Mouse (Mus musculus) forebrain, embryonic 15.5 days (tissue): ENCODE results near the gene Ccdc124. TPM values are rescaled to one million over a fixed set of nuclear protein-coding genes. Genes with fewer than 3 reads are reported as not detected.
"Not testable (repeated sequence)": the region's sequence is repeated elsewhere in the genome, so short reads cannot be mapped to it uniquely, and the experiment has no call there.

Source experiments
- ATAC-seq: fragments of 200-750 bp; cut with Nextera tagmentation; replicated peaks from 2 replicates; pipeline ENCODE4 v1.8.0; 2017; ENCODE audit warnings: mild to moderate bottlenecking, moderate TSS enrichment, moderate library complexity
- H3K27ac ChIP-seq: fragments of 300-500 bp; sonication (generic); replicated peaks from 2 replicates; pipeline ENCODE4 v1.5.1; 2015; ENCODE audit warnings: mild to moderate bottlenecking, inconsistent platforms
- H3K27me3 ChIP-seq: fragments of 300-500 bp; sonication (generic); 2 replicates; pipeline ENCODE4 v1.6.1; 2015; ENCODE audit warnings: inconsistent platforms
- H3K36me3 ChIP-seq: fragments of 300-500 bp; sonication (generic); 2 replicates; pipeline ENCODE4 v1.6.1; 2015; ENCODE audit warnings: mild to moderate bottlenecking, inconsistent platforms
- H3K4me1 ChIP-seq: fragments of 300-500 bp; sonication (generic); 2 replicates; pipeline ENCODE4 v1.6.1; 2015; ENCODE audit warnings: inconsistent platforms
- H3K4me2 ChIP-seq: fragments of 300-500 bp; sonication (generic); replicated peaks from 2 replicates; pipeline ENCODE4 v1.6.1; 2015; ENCODE audit warnings: mild to moderate bottlenecking, inconsistent platforms
- H3K4me3 ChIP-seq: fragments of 300-500 bp; sonication (generic); 2 replicates; pipeline ENCODE4 v1.5.1; 2015; ENCODE audit warnings: mild to moderate bottlenecking, inconsistent platforms
- H3K9ac ChIP-seq: fragments of 300-500 bp; sonication (generic); replicated peaks from 2 replicates; pipeline ENCODE4 v1.6.1; 2015; ENCODE audit warnings: mild to moderate bottlenecking, inconsistent platforms
- H3K9me3 ChIP-seq: fragments of 300-500 bp; sonication (generic); 2 replicates; pipeline ENCODE4 v1.6.1; 2016; ENCODE audit warnings: inconsistent platforms
- WGBS: fragments of 180-500 bp; shearing (Covaris S2); methylation state at CpG from one replicate; pipeline ENCODE4 v1.1.7; 2015; ENCODE audit warnings: mixed read lengths; 5-methylcytosine and 5-hydroxymethylcytosine counted together
- polyA plus RNA-seq: library from polyadenylated mRNA; unstranded; fragments of >200 nt; fragmentation: Nextera tagmentation; extraction: Ambion mirVana; gene quantifications from 2 replicates; pipeline ENCODE4 v1.2.1, GENCODE M21; 2015

Gene Ccdc124
- polyA plus RNA-seq, 1 experiment from 2014 or later, result 160 TPM

DNA sequence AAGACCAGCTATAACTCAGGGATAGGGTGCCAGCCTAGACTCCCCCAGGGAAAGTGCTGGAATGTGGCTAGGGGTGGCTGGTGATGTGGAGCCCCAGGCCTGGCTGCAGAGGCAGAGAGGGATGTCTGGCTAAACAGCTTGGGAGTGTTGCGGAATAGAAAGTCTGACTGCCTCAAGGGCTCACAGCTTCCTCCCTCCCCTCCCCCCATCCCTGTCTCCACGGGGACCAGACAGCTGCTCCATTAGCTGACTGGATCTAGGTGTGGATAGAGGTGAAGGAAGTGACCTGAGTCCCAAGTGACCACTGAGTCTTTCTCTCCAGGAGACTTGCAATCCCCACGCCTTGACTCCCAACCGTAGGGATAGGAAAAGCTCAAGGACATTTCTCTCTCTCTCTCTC lies 29.4 kb upstream of the Ccdc124 start:
- no peak overlapping the region for H3K4me2 ChIP-seq
- WGBS, result 51% methylated on average over 4 of the region's 4 CpGs
- H3K9ac ChIP-seq, result no peak overlapping the region
- no peak overlapping the region for H3K27ac ChIP-seq
- H3K36me3 ChIP-seq, result no peaks in the 10 kb centered on the region
- H3K4me1 ChIP-seq, result peaks cover 25% of the 10 kb centered on the region
- no peaks in the 10 kb centered on the region for H3K9me3 ChIP-seq
- no peak overlapping the region for H3K4me3 ChIP-seq
- peaks cover 7% of the 10 kb centered on the region; the same call in 1 of the 2 replicates for H3K27me3 ChIP-seq
- ATAC-seq, result no peak

DNA sequence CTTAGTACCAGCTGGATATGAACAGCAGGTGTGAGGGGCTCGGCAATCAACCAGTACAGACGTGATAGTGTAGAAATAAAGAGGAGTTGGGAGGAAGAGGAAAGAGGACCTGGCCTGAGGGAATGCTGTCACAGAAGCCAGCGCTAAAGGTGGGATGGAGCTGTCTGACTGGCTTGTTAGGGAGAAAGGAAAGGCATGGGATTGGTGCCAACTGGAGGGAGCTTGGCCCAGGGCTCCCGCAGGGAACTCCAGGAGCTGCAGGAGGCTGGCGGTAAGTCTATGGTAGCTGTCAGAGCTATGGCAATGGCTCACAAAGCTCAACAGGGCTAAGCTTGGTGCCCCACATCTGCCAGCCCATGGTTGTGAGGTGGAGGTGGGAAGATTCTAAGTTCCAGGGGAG lies 28.5 kb upstream of the Ccdc124 start:
- ATAC-seq, result no peak

DNA sequence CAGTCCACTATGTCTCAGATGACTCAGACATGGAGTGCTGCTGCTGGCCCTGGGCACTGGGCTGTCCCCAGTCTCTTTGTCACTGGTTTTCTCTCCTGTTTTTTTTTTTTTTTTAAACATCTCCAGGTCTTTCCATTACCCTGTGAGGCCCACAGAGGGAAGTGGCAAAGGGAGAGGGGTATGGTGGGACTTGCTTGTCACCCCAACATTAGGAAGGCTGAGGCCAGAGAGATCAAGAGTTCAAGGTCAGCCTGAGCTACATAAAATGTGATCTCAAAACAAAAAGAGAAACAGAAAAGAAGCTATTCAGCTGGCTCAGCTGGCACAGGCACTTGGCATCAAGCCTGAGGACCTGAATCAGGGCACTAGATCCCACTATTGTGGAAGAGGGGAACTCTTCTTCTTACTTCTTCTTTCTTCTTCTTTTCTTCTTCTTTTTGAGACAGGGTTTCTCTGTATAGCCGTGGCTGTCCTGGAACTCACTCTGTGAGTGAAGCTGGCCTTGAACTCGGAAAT lies 27.2 kb upstream of the Ccdc124 start:
- Histone ChIP-seq H3K9ac (no peak overlapping the region), H3K4me3 (no peak overlapping the region), H3K27me3 (peaks cover 7% of the 10 kb centered on the region; the same call in 1 of the 2 replicates), H3K36me3 (no peaks in the 10 kb centered on the region), H3K27ac (no peak overlapping the region), H3K9me3 (no peaks in the 10 kb centered on the region), H3K4me2 (no peak overlapping the region), H3K4me1 (peaks cover 18% of the 10 kb centered on the region)
- ATAC-seq, result no peak
- WGBS, result 62% methylated on average over 2 of the region's 2 CpGs

More for the DNA sequence above, 28.5 kb upstream of the Ccdc124 start:
- Histone ChIP-seq H3K36me3 (no peaks in the 10 kb centered on the region), H3K27ac (no peak overlapping the region), H3K9me3 (no peaks in the 10 kb centered on the region), H3K9ac (no peak overlapping the region), H3K4me2 (no peak overlapping the region), H3K4me1 (peaks cover 20% of the 10 kb centered on the region), H3K27me3 (peaks cover 7% of the 10 kb centered on the region; the same call in 1 of the 2 replicates), H3K4me3 (no peak overlapping the region)
- 26% methylated on average over 5 of the region's 5 CpGs for WGBS

DNA sequence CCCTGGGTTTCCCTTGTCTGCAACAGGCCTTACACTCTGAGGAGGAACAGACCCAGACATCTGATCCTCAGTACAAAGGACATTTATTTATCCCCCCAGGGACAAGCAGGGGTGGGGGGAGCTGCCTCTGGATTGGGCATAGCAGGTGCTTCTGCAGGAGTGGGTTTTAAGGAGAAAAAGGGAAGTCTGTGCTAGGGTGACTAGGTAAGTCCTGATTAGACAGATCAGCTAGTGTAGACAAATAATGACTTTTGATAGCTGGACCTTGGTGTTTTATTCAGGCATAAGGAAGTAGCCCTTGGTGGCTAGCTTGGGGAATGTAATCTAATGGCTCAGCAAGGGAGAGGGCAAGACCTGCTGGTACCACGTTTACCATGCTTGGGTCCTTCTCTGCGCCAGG lies 25.5 kb upstream of the Ccdc124 start:
- ATAC-seq, result no peak
- Histone ChIP-seq H3K4me3 (no peak overlapping the region), H3K27me3 (peaks cover 14% of the 10 kb centered on the region; the same call in 1 of the 2 replicates), H3K9ac (no peak overlapping the region), H3K4me2 (no peak overlapping the region), H3K9me3 (no peaks in the 10 kb centered on the region), H3K27ac (no peak overlapping the region), H3K4me1 (peaks cover 17% of the 10 kb centered on the region), H3K36me3 (peaks cover 17% of the 10 kb centered on the region)
- 92% methylated on average over 2 of the region's 2 CpGs for WGBS

DNA sequence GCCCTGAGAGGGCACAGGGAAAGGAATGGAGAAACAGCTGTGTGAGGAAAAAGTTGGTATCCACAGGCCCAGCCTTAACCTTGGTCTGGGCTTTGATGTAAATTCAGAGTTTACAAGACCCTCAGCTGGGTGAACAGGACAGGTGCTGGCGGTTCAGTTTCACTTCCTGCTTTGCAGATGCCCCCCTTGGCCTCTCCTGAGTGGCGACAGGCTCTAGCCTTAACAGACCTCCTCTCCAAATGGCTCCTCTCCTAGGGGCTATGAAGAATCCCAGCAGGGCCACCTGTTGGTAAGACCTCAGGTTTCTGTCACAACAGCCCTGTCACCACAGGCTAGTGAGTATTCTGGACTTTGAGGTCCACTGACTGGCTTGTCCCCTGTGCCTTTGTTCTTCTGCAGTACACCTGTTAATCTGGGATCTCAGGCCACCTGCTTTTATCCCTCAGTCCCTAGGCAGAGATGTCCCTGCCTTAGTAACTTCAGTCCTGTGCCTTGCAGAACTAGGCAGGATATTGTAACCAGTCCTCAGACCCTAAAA lies 25.0 kb upstream of the Ccdc124 start:
- Histone ChIP-seq H3K27me3 (peaks cover 16% of the 10 kb centered on the region; the same call in 1 of the 2 replicates), H3K4me2 (no peak overlapping the region; the same call in 1 of the 2 replicates), H3K4me1 (peaks cover 17% of the 10 kb centered on the region), H3K4me3 (no peak overlapping the region), H3K9me3 (no peaks in the 10 kb centered on the region), H3K9ac (peak overlapping the region; percentile 47; the same call in 1 of the 2 replicates), H3K27ac (peak overlapping the region; percentile 62; the same call in 1 of the 2 replicates), H3K36me3 (peaks cover 22% of the 10 kb centered on the region)
- no peak for ATAC-seq
- WGBS, result 62% methylated on average over 2 of the region's 2 CpGs

DNA sequence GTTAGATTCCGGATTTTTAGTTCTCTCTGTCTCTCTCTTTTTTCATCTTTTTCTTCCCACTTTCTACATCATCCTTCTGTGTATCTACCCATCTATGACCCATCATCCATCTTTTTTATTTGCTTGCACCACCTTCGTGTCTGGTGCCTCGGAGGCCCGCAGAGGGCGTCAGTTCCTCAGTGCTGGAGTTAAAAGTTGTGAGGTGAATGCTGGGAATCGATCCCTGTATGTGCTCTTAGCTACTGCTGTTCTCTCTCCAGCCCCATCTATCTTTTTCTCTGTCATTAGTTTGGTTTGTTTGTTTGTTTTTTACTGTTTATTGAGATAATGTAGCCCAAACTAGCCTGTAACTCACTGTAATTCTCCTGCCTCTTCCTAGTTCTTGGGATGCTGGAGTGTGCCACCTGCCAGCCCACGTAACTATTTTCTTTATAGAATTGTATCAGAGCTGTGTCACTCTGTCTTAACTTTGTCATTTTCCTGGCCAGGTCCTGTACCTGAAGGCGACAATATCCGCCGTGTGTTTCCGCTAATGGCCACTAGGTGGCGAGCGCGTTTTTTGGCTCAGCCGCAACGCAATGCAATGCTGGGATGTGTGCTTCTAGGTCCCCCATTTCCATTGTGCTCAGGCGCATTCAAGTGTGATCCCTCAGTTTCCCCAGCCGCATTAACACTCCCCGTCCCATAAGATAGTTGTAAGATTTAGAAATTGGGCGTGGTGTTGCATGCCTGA lies 24.1 kb upstream of the Ccdc124 start:
- H3K4me3 ChIP-seq, result peak overlapping the region; percentile 64
- no peaks in the 10 kb centered on the region for H3K9me3 ChIP-seq
- H3K27me3 ChIP-seq, result peaks cover 19% of the 10 kb centered on the region
- H3K4me2 ChIP-seq, result peak overlapping the region; percentile 72
- WGBS, result under 1% methylated on average over 20 of the region's 20 CpGs
- H3K27ac ChIP-seq, result peak overlapping the region; percentile 62
- peak; percentile 59 for ATAC-seq
- H3K9ac ChIP-seq, result peak overlapping the region; percentile 47
- H3K36me3 ChIP-seq, result peaks cover 30% of the 10 kb centered on the region
- peaks cover 17% of the 10 kb centered on the region for H3K4me1 ChIP-seq

DNA sequence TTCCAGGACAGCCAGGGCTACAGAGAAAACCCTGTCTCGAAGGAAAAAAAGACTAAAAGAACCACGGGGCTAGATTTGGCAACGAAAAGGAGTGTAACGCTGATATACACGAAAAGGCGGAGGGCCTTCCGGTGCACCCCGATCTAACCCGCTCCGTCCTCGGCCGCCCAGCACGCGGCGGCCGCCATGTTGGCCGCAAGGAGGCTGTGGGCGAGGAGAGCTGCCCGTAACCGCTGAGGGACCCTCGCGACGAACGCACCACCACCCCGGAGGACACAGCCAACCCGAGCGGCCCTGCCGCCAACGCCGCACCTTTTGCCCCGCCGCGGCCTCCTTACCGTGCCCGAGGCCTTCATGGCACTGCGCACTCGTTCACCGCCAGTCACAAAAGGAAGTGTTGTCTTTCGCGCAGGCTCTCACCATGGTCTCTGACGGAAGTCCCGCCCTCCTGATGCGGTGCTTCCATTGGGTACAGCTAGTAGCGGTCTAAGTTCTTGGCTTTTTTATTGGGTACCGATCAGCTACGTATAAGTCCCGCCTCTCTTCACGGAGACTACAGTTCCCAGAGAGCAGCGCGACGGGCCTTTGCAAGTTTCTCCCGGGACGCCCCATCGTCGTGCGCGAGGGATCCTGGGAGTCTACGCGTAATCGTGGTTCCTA lies 23.4 kb upstream of the Ccdc124 start, which contains the start of gene Rpl18a:
Gene Rpl18a, minus strand, starts transcription at position 392 of the 660 bp plus-strand sequence.
- Histone ChIP-seq H3K4me1 (peaks cover 23% of the 10 kb centered on the region), H3K27me3 (peaks cover 25% of the 10 kb centered on the region), H3K9ac (peak within 1 kb of the TSS; percentile 85), H3K4me3 (peak within 1 kb of the TSS; percentile 64), H3K36me3 (peaks cover 30% of the 10 kb centered on the region), H3K27ac (peak within 1 kb of the TSS; percentile 75), H3K4me2 (peak within 1 kb of the TSS; percentile 73), H3K9me3 (no peaks in the 10 kb centered on the region)
- ATAC-seq, result peak; percentile 99
- under 1% methylated on average over 60 of the region's 60 CpGs for WGBS

DNA sequence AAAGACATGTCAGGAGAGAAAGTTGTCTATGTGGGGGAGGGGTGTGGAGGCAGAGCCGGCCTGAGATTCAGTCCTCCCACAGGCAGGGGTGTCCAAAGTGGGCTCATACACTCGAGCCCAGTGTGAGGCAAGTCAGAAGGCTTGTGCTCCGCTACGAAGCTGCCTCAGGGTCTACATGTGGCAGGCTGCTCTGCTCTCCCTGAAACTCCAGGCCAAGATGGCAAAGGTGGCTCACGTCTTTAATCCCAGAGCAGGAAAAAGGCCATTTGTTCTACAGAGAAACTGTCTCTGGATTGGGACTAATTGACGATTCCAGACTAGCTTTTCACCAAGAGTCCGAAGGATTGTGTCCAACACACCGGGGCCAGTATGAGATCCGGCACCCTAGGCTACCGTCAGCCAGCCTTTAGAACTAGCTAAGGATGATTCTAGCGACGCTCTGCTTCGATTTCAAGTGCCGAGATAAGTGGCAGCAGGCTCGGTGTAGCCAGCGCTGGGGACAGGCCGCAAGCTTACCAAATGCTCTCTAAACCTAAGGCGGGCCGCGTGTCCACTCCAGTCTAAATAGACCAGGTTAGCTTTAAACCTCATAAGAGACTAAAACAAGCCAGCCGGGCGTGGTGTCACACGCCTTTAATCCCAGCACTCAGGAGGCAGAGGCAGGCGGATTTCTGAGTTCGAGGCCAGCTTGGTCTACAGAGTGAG lies 22.7 kb upstream of the Ccdc124 start:
- H3K9me3 ChIP-seq, result no peaks in the 10 kb centered on the region
- H3K4me1 ChIP-seq, result peaks cover 27% of the 10 kb centered on the region
- peak overlapping the region; percentile 75; the same call in 1 of the 2 replicates for H3K27ac ChIP-seq
- ATAC-seq, result no peak
- H3K4me3 ChIP-seq, result peak overlapping the region; percentile 64
- H3K36me3 ChIP-seq, result peaks cover 30% of the 10 kb centered on the region
- WGBS, result 2% methylated on average over 25 of the region's 25 CpGs
- peaks cover 32% of the 10 kb centered on the region for H3K27me3 ChIP-seq
- H3K9ac ChIP-seq, result peak overlapping the region; percentile 85
- peak overlapping the region; percentile 73 for H3K4me2 ChIP-seq

DNA sequence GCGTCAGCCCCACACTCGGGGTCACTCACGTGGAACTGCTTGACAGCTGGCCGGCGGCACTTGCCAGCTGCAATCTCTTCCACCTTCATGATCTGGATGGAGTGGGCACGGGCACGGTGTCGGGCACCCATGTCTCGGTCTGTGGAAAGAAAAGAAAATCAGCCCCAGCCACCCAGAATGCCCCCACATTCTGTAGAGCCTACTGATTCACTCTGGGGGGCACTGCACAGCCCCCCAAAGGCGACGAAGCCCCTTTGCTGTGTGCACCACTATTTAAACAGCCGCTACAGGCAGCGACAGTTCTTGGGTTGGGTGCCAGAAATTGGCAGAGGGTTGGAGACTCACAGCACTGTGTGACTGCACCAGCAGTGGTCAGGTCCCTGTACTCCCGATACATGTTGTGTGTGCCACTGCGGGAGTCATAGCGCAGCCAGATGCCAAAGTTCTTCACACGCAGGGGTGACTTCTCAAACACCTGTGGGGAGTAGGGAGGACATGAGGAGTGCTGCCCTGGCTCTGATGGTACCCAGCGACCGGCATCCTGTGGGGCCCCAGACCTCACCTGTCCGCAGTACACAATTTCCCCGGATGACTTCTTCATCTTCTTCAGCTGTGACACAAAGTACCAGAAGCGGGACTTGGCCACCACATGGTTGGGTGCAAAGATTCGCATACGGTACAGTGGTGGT lies 22.0 kb upstream of the Ccdc124 start:
- 0 out of 2 replicates have a peak overlapping the region, but pooled peaks have one; percentile 85 for H3K9ac ChIP-seq
- peak overlapping the region; percentile 73 for H3K4me2 ChIP-seq
- ATAC-seq, H3K27ac ChIP-seq, H3K9me3 ChIP-seq: not testable (repeated sequence)
- H3K4me3 ChIP-seq, result peak overlapping the region; percentile 64
- peaks cover 27% of the 10 kb centered on the region for H3K4me1 ChIP-seq
- WGBS, result 80% methylated on average over 24 of the region's 24 CpGs
- peaks cover 30% of the 10 kb centered on the region for H3K36me3 ChIP-seq
- H3K27me3 ChIP-seq, result peaks cover 39% of the 10 kb centered on the region

DNA sequence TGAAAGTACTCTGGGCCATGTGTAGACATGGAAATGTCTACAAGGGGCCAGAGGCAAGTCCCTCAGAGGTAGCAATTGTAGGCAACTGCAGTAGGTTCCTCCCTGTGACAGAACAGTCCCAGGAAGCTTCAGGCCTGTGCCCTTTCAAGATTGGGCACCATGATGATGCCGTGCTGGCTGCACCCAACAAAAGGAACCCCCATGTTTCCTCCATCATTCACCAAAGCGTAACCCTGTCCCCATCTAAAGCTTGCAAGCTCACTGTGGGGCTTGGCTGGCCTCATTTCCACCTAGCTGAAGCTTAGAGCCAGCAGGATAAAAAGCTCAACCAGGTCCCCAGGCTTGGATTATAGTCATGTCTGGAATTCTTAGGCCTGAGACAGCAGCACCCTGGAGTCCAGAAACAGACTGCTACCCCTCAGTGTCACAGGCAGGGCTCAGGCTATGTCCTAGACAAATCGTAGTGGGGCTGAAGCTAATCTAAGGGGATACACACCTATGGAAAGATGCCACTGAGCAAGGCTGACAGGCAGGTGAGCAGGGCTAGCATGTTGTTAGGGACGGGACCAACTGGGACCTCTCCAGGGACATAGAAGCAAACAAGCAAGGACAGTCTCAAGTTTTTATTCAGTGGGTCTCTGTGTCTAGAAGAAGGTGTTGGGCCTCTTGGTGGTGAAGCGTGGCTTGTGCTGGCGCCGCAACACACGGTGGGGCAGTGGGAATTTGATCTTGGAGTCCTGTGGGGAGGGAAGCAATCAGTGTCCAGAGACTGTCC lies 21.2 kb upstream of the Ccdc124 start:
- Histone ChIP-seq H3K36me3 (peaks cover 30% of the 10 kb centered on the region), H3K4me3 (no peak overlapping the region), H3K4me2 (no peak overlapping the region), H3K27ac (no peak overlapping the region), H3K9me3 (no peaks in the 10 kb centered on the region), H3K4me1 (peaks cover 27% of the 10 kb centered on the region), H3K9ac (no peak overlapping the region), H3K27me3 (peaks cover 41% of the 10 kb centered on the region)
- 89% methylated on average over 8 of the region's 8 CpGs for WGBS
- no peak for ATAC-seq
